Mouse (Mus musculus): ENCODE measurements around the gene Fcgrt.
A peak's percentile ranks its signal among the peaks of the same experiment; 100 is the strongest.

The Fcgrt gene

GRCm38 (mm10) chr7:45056329-45056971 is 47.2 kb downstream of the Fcgrt start:
- no peak for DNase-seq (ENCODE audit: low spot score)

GRCm38 (mm10) chr7:45053931-45054510 is 49.6 kb downstream of the Fcgrt start:
- DNase-seq (ENCODE audit: low spot score): peak; percentile 80

- DNase-seq (ENCODE audit: low spot score): peak; percentile 69
Observed at GRCm38 (mm10) chr7:45053117-45053930, 50.3 kb downstream of the Fcgrt start.

GRCm38 (mm10) chr7:45052862-45053116 is 50.9 kb downstream of the Fcgrt start, which contains the start of gene Prr12:
Gene Prr12 (minus strand): TSS chr7:45052881.
- DNase-seq (ENCODE audit: low spot score): no peak

GRCm38 (mm10) chr7:45052181-45052861 is 51.3 kb downstream of the Fcgrt start:
- peak; percentile 41 for DNase-seq (ENCODE audit: low spot score)

- DNase-seq (ENCODE audit: low spot score): no peak
Observed at GRCm38 (mm10) chr7:45051601-45051974, 52.1 kb downstream of the Fcgrt start.

GRCm38 (mm10) chr7:45050945-45051600 is 52.6 kb downstream of the Fcgrt start:
- no peak for DNase-seq (ENCODE audit: low spot score)

GRCm38 (mm10) chr7:45048923-45049657 is 54.6 kb downstream of the Fcgrt start:
- DNase-seq (ENCODE audit: low spot score): no peak

- no peak for DNase-seq (ENCODE audit: low spot score)
Observed at GRCm38 (mm10) chr7:45048001-45048890, 55.4 kb downstream of the Fcgrt start.

- DNase-seq (ENCODE audit: low spot score): no peak
Observed at GRCm38 (mm10) chr7:45047491-45047890, 56.2 kb downstream of the Fcgrt start.

- DNase-seq (ENCODE audit: low spot score): no peak
Observed at GRCm38 (mm10) chr7:45046853-45047350, 56.7 kb downstream of the Fcgrt start.

- no peak for DNase-seq (ENCODE audit: low spot score)
Observed at GRCm38 (mm10) chr7:45045741-45046140, 57.9 kb downstream of the Fcgrt start.

GRCm38 (mm10) chr7:45043307-45043706 is 60.3 kb downstream of the Fcgrt start:
- no peak for DNase-seq (ENCODE audit: low spot score)

Measured in urinary bladder, postnatal 25 days (tissue).